Mouse (Mus musculus) bone marrow, adult 2 months (tissue): ENCODE measurements around the gene Mlx. TPM values are rescaled to one million over a fixed set of nuclear protein-coding genes. Genes with fewer than 3 reads are reported as not detected.

ENCODE experiments used
- H3K27ac ChIP-seq: fragments of 200-500 bp; 2 replicates; pipeline ENCODE4 v1.5.1; 2012; ENCODE audit warnings: low read depth, mild to moderate bottlenecking, control low read depth, inconsistent platforms, low read length; ENCODE audit not compliant: control insufficient read depth, poor library complexity, insufficient read depth
- H3K4me1 ChIP-seq: fragments of 200-500 bp; 2 replicates; pipeline ENCODE4 v1.6.1; 2011; ENCODE audit warnings: low read length; ENCODE audit not compliant: control insufficient read depth, insufficient read depth
- H3K4me3 ChIP-seq: fragments of 200-500 bp; replicated peaks from 2 replicates; pipeline ENCODE3; 2011; ENCODE audit warnings: mild to moderate bottlenecking, low read depth, low read length, control low read depth; ENCODE audit not compliant: control insufficient read depth
- CTCF ChIP-seq: fragments of 200-500 bp; IDR thresholded peaks from 2 replicates; pipeline ENCODE4 v1.5.1; 2011; ENCODE audit warnings: low read length, control low read depth; ENCODE audit not compliant: control insufficient read depth, insufficient read depth
- POLR2A ChIP-seq: fragments of 200-500 bp; IDR thresholded peaks from 2 replicates; pipeline ENCODE4 v1.6.1; 2011; ENCODE audit warnings: low read depth, mild to moderate bottlenecking, control low read depth, low read length, borderline replicate concordance; ENCODE audit not compliant: control insufficient read depth
- WGBS: fragments of 180-500 bp; shearing (Covaris S2); methylation state at CpG from one replicate; pipeline ENCODE4 v1.1.7; 2018; 5-methylcytosine and 5-hydroxymethylcytosine counted together
- polyA plus RNA-seq: library from polyadenylated mRNA; stranded (reverse); fragments of >200 nt; gene quantifications from 2 replicates; pipeline ENCODE4 v1.2.4, GENCODE M21; 2011; ENCODE audit warnings: low replicate concordance; ENCODE audit not compliant: missing spikeins, insufficient read depth, insufficient read length

Mlx gene
- polyA plus RNA-seq, 1 experiment, result 23.6 TPM

DNA sequence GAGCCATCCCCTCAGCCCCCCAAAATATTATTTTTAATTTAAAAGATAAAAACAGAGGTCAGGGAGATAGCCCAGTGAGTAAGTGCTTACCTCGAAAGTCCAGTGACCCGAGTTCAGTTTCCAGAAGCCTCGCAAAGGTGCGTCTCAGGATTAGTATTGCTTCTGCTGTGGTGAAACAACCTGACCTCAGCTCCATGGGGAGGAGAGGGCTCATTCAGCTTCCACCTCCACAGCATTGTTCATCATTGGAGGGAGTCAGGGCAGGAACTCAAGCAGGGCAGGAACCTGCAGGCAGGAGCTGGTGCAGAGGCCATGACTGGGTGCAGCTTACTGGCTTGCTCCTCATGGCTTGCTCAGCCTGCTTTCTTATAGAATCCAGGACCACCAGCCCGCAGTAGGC is 26.0 kb upstream of the Mlx start:
- no peak overlapping the region for H3K27ac ChIP-seq
- peaks cover 15% of the 10 kb centered on the region for H3K4me1 ChIP-seq
- TF ChIP-seq CTCF, result no peak
- TF ChIP-seq POLR2A, result no peak
- 90% methylated on average over 5 of the region's 5 CpGs for WGBS
- no peak overlapping the region for H3K4me3 ChIP-seq

DNA sequence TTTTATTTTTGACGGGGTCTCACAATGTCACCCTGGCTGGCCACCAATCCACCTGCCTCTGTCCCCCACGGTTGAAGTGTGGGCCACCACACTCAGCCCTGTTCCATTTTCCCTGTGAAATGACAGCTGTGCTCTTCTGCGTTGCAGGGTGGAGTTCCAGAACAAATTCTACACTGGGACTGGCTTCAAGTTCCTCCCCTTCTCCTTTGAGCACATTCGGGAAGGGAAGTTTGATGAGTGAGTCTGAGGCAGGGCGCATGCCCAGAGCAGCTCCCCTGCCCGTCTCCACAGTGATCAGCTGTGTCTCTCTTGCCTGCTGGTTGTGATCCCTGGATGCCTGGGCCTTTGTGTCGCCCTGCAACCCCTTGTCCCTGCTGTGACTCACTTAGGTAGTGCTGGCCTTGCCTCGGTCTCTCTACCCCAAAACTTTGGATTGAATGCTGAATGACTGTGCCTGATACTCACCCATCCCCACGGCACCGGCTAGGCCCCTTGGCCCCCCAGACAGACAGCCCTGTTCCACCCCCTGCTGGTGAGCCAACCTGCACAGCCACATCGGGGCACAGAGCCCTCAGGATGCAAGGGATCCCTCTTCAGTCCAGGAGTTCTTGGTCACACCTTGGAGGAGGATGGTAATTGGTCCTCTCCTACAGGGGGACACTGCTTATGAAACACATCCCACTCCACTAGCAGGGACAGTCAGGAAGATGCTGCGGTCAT is 24.8 kb upstream of the Mlx start:
- WGBS, result 47% methylated on average over 12 of the region's 12 CpGs
- Histone ChIP-seq H3K4me1 (peaks cover 15% of the 10 kb centered on the region), H3K27ac (peak overlapping the region; percentile 96), H3K4me3 (no peak overlapping the region)
- TF ChIP-seq POLR2A (0 out of 2 replicates have a peak, but pooled peaks have one; percentile 25), CTCF (no peak)

DNA sequence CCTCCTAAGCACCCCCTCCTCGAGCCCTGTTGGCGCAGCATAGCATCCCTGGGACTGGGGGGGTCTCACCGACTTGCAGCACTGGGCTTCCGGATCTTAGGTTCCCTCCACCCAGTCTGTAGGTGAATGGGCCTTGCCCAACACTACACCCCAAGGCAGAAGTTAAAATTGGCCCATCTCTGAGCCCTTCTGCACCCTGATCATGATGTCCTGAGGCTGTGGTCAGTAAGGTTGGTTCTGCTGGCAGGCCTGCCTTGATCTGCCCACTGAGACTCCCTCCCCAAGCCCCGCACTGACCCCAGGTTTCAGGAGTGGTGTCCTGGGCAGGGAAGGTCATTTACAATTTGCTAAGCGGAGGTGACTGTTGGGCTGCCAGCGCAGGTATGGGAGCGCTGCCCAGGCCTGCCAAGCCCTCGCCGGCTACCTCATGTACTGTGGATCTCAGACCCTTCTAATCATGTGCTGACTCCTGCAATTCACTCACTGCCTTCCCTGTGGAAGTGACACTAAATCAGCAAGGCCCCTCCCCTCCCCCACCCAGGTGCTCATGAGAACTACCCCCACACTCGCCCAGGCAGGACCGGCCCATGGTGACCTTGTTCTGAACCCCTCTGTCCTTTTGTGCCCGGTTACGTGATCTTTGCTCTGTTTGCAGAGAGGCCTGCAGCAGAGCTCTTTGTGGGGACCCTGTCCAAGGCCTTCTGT is 24.0 kb upstream of the Mlx start:
- H3K4me3 ChIP-seq, result peak overlapping the region; percentile 8
- TF ChIP-seq CTCF (no peak), POLR2A (no peak)
- peaks cover 15% of the 10 kb centered on the region for H3K4me1 ChIP-seq
- 42% methylated on average over 14 of the region's 14 CpGs for WGBS
- H3K27ac ChIP-seq, result peak overlapping the region; percentile 96

GRCm38 (mm10) chr11:101063676-101064327 is 23.3 kb upstream of the Mlx start:
- peaks cover 15% of the 10 kb centered on the region for H3K4me1 ChIP-seq
- TF ChIP-seq POLR2A (peak; percentile 75; the same call in 1 of the 2 replicates), CTCF (no peak)
- H3K4me3 ChIP-seq, result peak overlapping the region; percentile 8
- peak overlapping the region; percentile 96 for H3K27ac ChIP-seq
- WGBS, result 0% methylated on average over 12 of the region's 12 CpGs

DNA sequence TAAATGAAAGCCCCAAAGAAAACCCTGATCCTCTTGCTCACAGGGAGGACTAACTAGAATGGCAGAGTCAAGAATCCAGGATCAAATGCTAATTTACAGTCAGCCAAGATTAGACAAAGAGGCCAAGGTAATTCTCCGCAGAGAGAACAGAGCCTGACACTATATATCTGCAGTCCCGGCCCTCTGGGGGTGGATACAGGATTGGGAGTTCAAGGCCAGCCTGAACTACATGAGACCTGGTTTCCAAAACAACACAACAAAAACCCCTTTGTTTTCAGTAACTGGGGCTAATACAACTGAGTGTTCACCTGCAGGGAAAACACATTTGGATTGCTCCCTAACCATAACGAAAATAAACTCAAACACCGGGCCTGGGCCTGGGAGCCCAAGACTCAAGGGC is 22.6 kb upstream of the Mlx start:
- 70% methylated on average over 4 of the region's 4 CpGs for WGBS
- H3K4me1 ChIP-seq, result peaks cover 15% of the 10 kb centered on the region
- H3K4me3 ChIP-seq, result no peak overlapping the region

DNA sequence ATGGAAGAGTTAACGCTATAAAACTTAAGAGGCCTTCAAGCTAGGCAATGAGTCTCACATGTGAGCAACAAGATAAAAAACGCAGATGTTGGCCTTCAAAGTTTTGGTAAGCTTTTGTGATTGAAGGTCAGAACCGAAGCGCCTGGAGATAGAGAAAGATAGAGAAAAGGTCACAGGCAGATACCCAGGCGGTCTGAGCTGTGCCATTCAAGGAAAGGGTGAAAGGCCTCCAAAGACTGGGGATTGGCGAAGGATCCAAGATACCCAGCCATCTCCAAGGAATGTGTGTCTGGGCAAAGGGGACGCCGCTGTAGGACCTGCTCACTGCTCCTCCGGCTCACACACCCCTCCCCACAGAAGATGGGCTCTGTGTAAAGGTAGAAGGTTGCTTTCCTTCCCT is 22.1 kb upstream of the Mlx start:
- Histone ChIP-seq H3K27ac (no peak overlapping the region), H3K4me1 (peaks cover 15% of the 10 kb centered on the region)
- 74% methylated on average over 9 of the region's 9 CpGs for WGBS

More for the DNA sequence above, 22.6 kb upstream of the Mlx start:
- TF ChIP-seq POLR2A, result no peak
- no peak for TF ChIP-seq CTCF
- H3K27ac ChIP-seq, result peak overlapping the region; percentile 96

GRCm38 (mm10) chr11:101066549-101067412 is 20.3 kb upstream of the Mlx start:
- H3K27ac ChIP-seq, result no peak overlapping the region
- TF ChIP-seq CTCF, result peak; percentile 98
- no peak for TF ChIP-seq POLR2A
- peaks cover 15% of the 10 kb centered on the region for H3K4me1 ChIP-seq
- 26% methylated on average over 18 of the region's 18 CpGs for WGBS
- no peak overlapping the region for H3K4me3 ChIP-seq

More for the DNA sequence above, 22.1 kb upstream of the Mlx start:
- TF ChIP-seq POLR2A (no peak), CTCF (no peak)
- no peak overlapping the region for H3K4me3 ChIP-seq
